Mouse (Mus musculus) mouse trophoblast stem cell (cell line): ENCODE results near the gene Npl.
"Not testable (repeated sequence)": the region's sequence is repeated elsewhere in the genome, so short reads cannot be mapped to it uniquely, and the experiment has no call there.

Source experiments
- in situ Hi-C, 2 experiments: fragments of 300-500 bp; cut with MseI, MboI; formaldehyde crosslinking; loops; 2 replicates in 1 of 2; 3 replicates in 1 of 2; pipeline ENCODE4 v1.15.1; 2025

Npl gene

GRCm38 (mm10) chr1:153489132-153489531 is 60.7 kb downstream of the Npl start:
- in situ Hi-C loops, result no loop called here

- in situ Hi-C loops, result no loop called here
Measured at GRCm38 (mm10) chr1:153487500-153487879, 62.4 kb downstream of the Npl start, which contains the start of gene Dhx9. Gene Dhx9 (minus strand): TSS chr1:153487660.

- in situ Hi-C loops, result no loop called here
Measured at GRCm38 (mm10) chr1:153486767-153487499, 62.9 kb downstream of the Npl start.

GRCm38 (mm10) chr1:153486120-153486519 is 63.7 kb downstream of the Npl start:
- in situ Hi-C loops, result not testable (repeated sequence)

- in situ Hi-C loops, result no loop called here
Measured at GRCm38 (mm10) chr1:153485201-153485796, 64.5 kb downstream of the Npl start.

- in situ Hi-C loops, result no loop called here
Measured at GRCm38 (mm10) chr1:153481025-153481412, 68.8 kb downstream of the Npl start.

- in situ Hi-C loops, result no loop called here
Measured at GRCm38 (mm10) chr1:153480386-153481024, 69.3 kb downstream of the Npl start.

GRCm38 (mm10) chr1:153479296-153479695 is 70.5 kb downstream of the Npl start:
- in situ Hi-C loops, result no loop called here

- in situ Hi-C loops, result no loop called here
Measured at GRCm38 (mm10) chr1:153461796-153462195, 88.0 kb downstream of the Npl start.

GRCm38 (mm10) chr1:153456137-153456536 is 93.7 kb downstream of the Npl start:
- in situ Hi-C loops, result no loop called here

- in situ Hi-C loops, result no loop called here
Measured at GRCm38 (mm10) chr1:153453146-153453642, 96.7 kb downstream of the Npl start.
